Mouse (Mus musculus): ENCODE results near the gene Zfp37.
"Not testable (repeated sequence)": the region's sequence is repeated elsewhere in the genome, so short reads cannot be mapped to it uniquely, and the experiment has no call there.

The Zfp37 gene

DNA sequence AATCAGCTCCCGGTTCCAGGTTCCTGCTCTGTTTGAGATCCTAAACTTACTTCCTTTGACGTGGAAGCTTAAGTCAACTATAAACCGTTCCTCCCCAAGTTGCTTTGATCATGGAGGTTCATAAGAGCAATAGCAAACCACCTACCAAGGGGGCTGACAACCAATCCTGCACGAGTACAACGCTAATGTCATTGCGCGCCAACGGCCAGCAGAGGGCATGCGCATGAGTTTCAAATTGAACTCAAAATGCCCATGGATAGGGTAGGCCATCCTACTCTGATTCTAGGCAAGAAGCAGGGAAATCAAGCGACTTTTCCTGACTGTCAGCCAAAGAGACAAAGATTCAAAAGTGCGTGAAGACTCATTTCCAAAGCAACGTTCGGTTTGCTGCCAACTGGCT, at the start of gene Zfp37:
Gene Zfp37, minus strand, starts transcription at position 279 of the 400 bp plus-strand sequence.
- DNase-seq = no peak

DNA sequence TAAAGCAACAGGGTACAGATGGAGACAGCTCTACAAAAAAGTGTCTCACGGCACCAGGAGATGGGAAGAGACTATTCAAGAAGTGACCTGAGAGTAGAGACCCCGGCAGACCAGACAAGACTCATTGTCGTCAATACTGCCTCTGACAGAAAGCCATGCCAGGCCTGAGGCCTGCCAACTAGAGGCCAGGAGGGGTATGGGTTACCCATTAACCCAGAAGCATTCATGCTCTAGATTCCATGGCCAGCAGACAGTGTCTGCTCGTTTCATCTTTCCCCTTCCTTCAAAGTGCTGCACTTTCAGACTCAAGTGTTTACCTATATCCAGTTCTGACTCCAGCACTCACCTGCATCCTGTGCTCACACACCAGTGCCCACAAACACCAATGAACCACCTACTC, 47.2 kb upstream of the Zfp37 start:
- DNase-seq = no peak

DNA sequence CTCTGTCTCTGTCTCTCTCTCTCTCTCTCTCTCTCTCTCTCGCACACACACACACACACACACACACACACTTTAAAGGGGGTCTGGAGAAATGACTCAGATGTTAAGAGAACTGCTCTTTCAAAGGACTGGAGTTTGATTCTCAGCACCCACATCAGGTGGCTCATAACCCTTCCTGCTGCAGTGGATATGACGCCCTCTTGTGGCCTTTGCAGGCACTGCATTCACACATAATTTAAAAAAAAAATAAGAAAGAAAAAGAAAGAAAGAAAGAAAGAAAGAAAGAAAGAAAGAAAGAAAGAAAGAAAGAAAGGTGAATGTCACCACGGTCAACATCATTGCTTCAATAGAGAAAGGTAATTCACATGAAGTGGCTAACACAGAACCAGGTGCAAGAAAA, 46.4 kb upstream of the Zfp37 start:
- no peak for DNase-seq

DNA sequence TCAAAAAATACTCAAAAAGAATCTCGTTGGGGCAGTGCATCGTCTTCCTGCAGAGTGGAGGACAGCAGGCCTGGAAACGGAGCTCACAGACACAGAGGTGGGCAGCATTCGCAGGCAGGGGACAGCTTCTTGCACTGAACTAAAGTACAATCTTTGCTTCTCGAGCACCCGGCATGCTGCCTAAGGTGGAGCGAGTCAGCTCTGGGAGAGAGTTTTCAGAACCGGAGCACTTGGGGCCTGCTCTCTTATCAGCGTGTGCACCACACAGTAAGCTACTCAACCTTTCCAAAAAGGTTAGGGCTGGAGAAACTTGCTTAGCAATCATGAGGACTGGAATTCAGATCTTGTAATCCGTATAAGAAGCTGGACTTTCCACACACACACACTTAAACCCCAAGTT, 45.8 kb upstream of the Zfp37 start:
- DNase-seq = no peak

DNA sequence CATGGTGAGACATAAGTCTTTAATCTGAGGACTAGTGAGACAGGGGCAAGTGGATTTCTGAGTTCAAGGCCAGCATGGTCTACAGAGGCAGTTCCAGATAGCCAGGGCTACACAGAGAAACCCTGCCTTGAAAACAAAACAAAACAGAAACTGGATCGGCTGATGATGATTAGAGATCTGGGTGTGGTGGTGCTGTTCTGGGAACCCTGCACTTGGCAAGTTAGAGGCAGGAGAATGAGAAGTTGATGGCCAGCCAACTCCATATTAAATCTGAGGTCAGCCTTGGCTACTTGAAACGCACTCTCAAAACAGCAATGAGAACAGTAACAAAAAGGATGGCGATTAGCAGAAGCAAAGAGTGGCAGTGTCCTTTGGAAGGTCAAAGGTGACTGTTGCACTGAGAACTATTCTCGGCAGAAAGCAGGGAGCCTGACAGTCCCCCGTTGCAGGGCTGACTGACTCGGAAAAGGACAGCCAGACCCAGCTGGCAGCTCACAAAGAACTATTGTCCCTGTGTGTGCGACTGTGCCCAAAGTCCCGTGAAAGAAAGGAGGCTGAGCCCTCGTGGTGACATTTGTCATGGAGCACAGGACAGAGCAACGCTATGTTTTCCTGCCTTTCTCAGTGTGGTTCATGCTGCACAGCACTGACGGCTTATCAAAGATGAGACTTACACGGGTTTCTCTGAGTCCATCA, 44.1 kb upstream of the Zfp37 start:
- DNase-seq = no peak

DNA sequence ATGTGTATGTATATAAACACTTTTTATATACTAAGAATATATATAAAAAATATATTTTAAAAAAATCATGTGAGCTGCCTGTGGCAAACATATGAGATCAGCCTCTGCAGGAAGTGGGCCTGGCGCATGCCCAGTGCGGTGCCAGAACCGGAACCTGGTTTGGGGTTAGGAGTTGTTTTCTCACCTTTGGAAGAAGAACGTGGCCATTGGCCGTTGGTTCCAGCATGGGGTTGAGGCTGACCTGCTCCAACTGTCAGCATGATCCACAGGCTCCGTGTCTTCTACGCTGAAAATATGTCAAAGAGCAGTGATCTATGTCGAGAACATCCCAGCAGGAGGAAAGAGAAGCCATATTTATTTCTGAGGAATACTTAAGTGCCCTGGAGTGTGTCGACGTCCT, 43.1 kb upstream of the Zfp37 start:
- no peak for DNase-seq

DNA sequence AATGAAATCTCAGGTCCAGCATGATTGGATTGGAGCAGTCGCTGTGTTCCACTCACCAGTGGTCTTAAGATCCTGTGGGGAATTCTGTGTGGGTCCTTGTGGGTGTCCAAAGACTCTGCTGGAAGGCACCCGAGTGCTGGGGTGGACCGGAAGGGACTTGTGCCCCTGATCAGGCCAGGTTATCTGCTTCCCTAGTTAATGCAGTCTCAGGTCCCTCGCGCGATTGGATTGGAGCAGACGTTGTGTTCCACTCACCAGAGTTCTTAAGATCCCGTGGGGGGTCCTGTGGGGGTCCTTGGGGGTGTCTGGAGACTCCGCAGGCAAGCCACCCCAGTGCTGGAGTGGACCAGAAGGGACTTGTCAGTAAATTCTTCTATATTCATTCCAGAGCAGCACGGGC, 41.8 kb upstream of the Zfp37 start:
- DNase-seq = no peak

DNA sequence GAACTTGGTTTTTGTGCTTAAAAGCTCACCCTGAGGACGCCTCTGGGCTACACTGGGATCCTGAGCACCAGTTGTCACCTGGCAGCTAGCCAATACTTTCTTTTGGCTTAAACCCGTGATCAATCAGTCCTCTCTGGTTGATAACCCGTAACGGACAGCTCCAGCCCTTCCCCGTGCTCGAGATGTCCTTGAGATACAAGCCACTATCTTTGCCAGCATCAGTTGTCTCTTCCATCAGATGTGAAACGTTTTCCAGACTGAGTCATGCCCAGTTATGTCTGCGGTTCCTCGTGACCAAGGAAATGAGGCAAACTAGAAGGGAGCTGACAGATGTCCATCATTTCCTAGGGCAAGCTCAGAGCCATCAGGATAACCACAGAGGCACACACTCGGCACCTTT, 36.3 kb upstream of the Zfp37 start:
- DNase-seq = no peak

DNA sequence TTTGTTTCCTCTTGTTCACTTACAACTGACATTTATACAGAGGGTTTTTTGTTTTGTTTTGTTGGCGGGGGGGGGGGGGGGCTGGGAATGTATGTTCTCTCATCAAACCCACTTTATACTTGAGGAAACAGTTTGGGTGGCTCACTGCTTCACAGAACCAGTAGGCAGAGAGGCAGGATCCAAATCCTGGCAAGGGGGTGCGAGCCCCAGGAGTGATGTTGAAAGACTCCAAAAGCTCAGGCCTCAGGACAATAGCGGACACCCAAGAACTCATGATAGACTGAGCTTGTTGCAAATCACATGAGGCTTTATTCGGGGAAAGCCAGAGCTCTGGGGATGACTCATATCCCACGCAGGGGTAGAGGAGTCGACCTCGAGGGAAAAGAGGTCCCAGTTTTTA, 35.2 kb upstream of the Zfp37 start:
- not testable (repeated sequence) for DNase-seq

DNA sequence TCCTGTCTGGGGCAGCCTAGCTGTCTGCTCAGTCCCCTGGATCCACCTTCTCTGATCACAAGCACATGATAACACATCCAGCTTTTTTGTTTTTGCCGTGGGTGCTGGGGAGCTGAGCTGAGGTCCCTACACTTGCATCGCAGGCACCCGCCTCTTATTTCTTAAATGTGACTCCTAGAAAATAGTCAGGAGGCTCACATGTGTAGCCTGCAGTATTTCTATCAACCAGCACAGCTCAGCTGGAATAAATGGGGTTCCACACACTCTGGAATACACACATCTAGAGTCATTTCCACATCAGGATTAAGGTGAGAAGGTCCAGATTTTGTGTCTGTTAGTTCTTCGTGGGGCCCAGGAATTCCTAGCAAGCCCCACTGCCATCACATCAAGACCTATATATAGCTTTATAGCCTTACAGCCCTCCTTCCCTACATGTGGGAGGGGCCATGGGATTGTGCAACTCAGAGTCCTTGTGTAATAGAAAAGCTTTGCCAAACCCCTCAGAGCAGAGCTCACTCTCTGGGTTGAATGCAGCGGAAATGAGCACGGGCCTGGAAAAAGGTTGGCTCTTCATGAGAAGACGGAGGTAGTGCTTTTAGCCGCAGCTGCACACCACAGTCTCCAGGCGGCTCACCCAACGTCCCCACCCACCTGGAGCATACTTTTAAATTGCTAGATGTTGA, 34.4 kb upstream of the Zfp37 start:
- peak; percentile 28 for DNase-seq

DNA sequence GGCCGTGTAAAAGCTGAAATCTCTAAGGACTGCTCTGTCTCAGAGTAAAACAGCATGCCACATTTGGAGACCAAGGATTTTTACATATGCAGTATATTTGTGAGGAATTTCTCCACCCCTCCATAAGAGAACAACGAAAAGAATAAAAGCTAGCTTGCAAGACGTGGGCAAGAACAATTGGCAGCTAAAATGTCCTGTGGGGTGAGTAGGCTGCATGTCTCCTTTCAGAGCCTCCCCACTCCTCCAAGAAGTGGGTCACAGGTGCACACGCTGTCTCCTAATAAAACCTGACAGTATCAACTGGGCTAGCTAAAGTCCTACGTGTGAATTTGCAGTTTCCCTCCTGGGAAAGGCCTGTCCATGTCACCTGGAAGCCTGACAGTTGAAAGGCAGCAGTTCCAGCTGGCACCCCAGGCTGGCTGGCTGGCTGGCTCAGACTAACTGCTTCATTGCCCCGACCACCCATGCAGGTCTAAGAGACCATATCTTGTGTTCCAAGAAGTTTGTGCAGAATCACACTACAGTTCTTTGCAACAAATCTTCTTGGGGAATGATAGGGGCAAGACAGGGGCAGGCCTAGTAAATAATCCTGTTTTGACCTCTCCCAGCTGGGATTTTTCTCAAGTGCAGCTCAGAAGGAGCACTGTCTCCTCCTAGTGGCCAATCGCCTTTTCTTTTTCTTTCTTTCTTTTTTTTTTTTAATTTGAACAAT, 32.4 kb upstream of the Zfp37 start:
- DNase-seq = peak; percentile 34

DNA sequence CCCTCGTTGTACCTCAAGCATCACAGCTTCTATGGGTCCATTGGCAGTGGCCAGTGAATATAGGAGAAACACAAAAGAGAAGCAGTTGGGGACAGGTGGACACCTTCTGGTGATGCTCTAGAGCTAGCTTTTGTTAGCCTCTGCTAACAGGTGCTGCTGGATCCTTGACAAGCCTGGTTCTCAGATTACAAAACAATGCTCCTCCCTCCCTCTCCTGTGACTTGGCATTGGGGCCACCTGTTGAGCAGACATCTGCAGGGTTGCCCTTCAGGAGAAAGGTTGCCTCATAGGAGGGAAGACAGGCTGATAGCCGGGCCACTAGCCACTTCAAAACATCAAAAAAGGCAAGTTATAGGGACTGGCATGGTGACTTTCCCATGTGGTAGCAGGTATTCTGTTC, 31.4 kb upstream of the Zfp37 start, which contains the start of gene Slc31a2:
Gene Slc31a2, plus strand, starts transcription at position 287 of the 400 bp plus-strand sequence.
- DNase-seq = no peak

DNA sequence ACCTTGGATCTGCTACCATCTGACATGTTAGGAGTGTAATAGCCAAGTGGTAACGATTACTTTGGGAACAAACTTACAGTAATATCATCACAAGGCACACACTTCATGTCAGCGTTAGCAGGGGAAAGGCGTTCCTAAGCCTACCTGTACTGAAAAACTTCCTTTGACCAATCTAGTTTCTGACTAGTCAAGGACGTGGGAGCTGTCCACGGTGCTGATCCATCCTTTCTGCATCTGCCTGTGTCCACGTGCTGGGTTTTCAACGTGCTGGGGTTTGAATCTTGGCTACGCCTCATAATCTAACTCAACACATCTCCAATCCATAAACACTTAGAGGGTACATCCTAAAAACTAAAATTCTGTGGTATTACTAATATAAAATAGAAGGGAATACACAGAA, 26.1 kb upstream of the Zfp37 start:
- DNase-seq = peak; percentile 52

DNA sequence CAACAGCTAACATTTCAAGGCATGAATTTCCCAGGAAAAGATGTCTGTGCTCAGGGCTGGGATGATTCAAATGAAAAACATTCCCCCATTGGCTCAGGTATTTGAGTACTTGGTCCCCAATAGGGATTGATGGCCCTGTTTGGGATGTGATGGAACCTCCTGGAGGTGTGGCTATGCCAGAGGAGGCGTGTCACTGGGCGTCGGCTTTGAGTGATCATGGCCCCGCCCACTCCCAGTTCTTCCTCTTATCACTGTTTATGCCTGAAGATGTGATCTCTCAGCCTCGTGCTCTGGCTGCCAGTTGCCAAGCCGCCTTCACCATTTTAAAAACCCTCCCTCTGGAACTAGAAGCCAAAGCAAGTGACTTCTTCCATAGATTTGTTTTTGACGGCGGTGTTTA, 23.7 kb upstream of the Zfp37 start:
- no peak for DNase-seq

DNA sequence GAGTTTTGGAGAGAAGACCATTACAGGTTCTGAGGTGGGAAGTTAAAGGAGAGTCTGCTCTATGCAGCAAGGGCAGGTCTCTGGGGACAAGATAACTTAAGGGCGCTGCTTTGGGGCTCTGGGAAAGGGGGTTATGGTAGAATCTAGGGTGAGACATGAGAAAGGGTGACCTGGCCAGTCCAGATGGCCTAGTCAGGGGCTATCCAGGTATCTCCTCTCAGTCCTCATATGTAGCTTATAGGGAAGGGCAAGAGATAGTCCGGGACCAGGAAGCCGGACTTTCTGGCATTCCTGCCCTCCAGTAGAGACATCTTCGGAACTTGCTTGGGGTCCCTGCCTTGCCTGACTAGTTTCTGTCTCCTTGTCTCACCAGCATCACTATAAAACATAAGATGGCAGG, 20.9 kb upstream of the Zfp37 start:
- no peak for DNase-seq

DNA sequence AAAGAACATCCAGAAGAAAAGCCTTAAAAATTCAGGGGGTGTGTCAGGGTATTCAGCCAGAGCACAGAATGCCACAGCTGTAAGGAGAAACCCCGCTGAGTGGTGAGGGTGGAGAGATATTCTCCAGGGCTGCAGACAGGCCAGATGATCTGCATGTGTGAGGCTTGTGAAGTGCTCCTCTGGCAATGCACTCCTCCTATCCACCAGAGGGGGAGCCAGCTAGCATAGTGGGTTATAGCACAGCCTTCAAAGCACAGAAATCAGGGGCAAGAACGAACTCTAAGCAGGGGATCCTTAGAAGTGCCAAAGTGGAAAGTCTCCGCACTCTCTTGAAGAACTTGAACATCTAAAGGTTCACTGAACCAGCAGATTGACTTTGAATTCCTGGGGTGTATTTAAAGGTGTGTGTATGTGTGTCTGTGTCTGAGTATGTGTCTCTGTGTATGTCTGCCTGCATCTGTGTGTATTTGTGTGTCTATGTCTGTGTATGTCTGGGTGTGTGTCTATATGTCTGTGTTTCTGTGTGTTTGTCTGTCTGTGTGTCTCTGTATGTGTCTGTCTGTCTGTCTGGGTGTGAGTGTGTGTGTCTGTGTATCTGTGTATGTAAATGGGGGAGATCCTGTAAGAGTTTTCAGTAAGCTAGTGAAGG, 20.2 kb upstream of the Zfp37 start:
- peak; percentile 9 for DNase-seq

DNA sequence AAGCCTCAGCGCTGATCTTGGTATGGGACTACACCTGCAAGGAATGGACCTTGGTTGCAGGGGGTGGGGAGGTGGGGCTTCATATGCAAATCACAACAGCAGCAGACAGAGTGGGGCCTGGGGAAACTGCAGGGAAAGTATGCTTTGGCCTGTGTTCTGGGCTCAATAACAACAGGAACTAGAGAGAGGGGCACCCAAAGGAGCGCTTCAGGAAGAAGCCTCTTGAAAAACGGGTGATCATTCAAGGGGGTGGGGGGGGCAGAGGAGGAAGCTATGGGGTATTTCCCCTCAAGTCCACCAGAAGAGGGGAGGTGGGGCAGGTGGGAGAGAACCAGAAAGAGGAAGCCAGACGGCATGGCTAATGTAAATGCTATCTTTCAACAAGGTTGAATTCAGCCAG, 17.5 kb upstream of the Zfp37 start:
- DNase-seq = no peak

DNA sequence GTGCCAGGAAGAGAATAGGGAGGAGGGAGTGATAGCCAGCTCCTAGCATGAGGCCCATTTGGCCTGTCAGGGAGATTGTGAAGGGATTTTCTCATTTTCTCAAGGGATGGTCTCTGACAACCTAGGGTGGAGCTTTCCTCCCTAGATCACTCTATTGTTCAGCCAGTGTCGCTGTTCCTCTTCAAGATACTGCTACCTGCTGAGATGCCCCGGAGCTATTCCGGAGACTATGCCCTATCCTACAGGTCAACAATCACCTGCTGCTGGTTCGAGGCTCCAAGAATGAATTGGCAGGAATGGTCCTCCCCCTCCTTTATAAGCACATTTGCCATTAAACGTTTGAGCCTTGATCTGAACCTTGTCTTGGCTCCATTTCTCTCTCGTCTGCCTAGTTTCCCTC, 9.7 kb upstream of the Zfp37 start:
- DNase-seq = no peak

DNA sequence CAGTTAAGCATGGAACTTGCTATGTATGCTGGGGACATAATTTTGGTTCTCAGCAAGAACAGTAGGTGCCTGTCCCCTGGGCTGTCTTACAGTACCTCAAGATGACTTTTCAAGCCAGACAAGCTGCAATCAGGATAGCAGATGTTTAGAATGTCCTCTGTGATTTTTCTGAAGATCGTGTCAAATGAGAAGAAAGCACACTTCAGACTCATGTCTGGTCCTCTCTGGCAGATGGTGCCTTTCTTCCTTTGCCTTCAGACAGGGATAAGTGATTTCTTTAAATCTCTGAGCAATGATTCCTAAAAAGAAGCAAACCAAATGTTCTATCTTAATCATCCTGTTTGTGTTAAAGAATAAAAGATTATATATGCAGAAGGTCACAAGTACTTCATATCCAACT, 694 bp downstream of the Zfp37 start:
- no peak for DNase-seq

DNA sequence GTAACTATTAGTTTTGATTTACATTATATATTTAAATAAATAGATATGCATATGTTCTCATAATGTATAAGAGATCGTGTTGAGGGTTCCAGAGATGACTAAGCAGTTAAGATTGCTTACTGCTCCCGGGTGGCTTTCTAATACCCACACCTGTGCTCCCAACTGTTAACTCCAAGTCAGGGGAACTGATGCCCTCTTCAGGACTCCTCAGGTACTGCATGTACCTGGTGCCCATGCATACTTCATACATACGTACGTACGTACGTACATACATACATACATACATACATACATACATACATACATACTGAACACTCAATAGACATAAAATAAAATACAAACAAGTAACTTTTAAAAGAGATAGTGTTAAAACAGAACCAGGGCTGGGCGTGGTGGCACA, 1.4 kb downstream of the Zfp37 start:
- DNase-seq = no peak

DNA sequence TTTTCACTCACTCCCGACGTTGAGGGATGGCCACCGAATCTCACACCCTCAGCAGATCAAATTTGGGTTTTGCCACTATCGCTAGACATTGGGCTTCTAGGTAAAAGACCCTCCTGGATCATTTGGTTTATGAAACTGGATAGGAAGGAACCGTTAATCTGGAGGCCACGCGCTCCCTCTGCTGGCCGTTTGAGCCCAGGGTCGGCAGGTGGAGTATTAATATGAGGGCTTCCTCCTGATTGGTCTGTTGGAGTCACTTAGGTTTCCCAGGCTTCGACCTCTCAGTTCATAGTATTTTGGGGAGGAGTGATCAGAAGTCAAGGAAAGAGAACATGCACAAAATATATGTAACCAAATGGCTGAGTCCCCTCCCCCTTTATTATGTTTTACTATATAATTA, 2.5 kb downstream of the Zfp37 start:
- DNase-seq = peak; percentile 66

DNA sequence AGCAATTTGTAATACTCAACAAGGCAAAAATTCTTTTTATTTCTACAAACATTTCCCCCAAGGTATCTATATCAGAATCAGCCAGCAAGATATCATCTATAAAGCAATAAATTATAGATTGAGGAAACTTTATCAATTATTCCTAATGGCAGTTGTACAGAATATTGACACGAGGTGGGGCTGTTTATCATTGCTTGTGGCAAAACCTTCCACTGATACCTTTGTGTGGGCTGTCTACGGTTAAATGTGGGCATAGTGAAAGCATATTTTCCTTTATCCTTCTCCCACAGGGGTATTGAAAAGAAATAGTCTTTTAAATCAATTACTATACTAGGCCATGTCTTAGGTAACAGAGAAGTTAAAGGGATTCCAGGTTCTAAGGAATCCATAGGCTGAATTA, 17.4 kb downstream of the Zfp37 start:
- DNase-seq = no peak

DNA sequence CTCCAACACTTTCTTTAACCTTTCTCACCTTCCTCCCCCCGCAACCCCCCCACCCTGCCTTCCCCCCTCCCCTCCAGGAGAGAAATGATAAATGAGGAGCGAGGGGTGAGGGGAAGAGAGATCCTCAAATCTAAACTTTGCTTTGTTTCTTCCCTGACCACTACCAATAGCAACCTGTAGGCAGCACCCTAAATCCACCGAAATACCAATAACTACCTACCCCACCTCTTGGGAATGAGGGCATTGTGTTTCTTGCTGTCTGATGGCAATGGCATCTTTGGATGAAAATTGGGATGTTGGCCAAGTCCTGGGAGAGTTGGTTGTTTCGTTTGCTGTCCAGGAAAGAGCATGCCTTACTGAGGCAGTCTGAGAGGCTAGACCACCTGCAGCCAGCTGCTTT, 20.8 kb downstream of the Zfp37 start:
- DNase-seq = no peak

Data from lung, postnatal 10 days (tissue).